Mouse (Mus musculus): ENCODE measurements around the gene Lat2.
A peak's percentile ranks its signal among the peaks of the same experiment; 100 is the strongest.

Lat2 gene

DNA sequence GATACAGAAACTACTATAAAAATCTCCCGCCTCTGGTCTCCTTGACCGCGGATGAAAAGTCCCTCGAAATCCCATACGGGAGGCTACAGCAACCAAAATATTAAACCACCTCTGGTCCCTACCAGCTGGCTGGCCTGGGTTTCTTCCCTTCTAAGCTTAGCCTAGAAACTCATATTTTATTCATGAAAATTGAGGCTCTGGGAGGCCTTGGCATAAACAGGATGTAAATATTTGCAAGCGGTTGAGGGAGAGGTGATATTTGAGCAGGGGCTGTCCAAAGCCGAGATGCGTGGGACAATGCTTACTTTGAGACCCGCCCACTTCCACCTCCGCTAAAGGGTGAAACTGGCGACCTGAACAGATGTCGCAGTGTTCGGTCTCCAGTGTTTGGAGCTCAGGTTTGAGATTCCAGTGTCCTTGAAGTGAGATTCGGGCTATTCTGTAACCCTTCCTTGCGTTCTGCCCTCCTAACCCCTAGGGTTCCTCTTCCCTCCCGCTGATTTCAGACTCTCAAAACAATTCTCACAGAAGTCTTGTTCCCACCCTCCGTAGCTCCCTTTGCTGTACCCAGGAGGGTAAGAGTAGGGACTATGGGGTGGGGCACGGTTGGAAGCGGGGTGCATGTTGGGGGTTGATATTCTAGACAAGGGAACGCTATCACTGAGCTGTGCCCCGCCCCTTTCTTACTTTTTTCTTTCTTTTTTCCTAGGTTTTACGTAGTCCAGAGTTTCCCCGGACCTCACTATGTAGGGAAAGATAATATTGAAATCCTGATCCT, 42.9 kb downstream of the Lat2 start:
- DNase-seq (ENCODE audit: low spot score in 2 of 2) = peak in 1 of 2 experiments; percentile 32

DNA sequence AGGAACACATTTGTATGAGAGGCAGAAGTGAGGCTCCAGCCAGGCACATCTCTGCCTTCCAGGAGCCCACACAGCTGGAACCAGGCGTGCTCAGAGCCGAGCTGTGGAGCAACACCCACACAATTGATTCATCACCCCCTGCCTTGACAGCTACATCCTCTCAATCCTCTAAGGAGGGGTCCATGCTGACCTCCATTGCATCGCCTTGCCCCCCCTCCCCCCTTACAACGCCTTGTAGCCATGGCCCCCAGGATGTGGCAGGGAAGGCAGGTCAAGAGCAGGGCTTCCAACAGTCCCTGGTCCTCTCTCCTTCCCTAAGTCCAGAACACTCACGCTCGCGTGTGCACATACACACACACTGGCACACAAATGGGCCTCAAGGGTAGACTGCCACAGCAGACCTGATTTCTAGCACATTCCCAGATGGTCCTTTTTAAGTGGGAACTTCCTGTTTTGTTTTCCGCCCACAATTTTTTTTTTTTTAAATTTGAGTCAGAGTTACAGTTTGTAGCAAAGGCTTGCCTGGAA, 45.8 kb downstream of the Lat2 start:
- no peak for DNase-seq (ENCODE audit: low spot score in 2 of 2)

- no peak for DNase-seq (ENCODE audit: low spot score in 2 of 2)
These were observed 46.8 kb downstream of the Lat2 start for GRCm38 (mm10) chr5:134568030-134568429.

- DNase-seq (ENCODE audit: low spot score in 2 of 2) = no peak
These were observed 47.4 kb downstream of the Lat2 start for GRCm38 (mm10) chr5:134567445-134567844.

GRCm38 (mm10) chr5:134565696-134566095, 49.1 kb downstream of the Lat2 start:
- DNase-seq (ENCODE audit: low spot score in 2 of 2) = no peak

DNA sequence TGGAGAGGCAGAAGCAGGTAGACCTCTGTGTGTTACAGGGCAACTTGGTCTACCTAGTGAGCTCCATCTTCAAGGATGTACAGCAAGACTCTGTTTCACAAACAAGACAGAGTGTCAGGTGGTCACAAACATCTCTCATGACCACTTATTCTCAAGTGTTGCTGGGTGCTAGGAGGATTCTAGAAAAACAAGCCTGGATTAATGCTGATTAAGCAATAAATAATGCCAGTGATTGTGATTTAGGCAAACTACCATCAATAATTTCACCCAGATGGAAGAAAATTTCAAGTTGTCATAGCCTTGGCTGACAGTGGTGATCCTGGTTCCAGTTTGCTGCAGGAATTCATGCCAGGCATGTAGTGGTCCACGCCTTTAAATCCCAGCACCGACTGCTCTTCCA, 50.6 kb downstream of the Lat2 start:
- DNase-seq (ENCODE audit: low spot score in 2 of 2) = no peak

- DNase-seq (ENCODE audit: low spot score in 2 of 2) = no peak
These were observed 54.2 kb downstream of the Lat2 start for GRCm38 (mm10) chr5:134560450-134561171.

GRCm38 (mm10) chr5:134560071-134560449, 54.8 kb downstream of the Lat2 start, which contains the start of gene Syna:
Syna (minus strand) TSS chr5:134560171.
- no peak for DNase-seq (ENCODE audit: low spot score in 2 of 2)

- DNase-seq (ENCODE audit: low spot score in 2 of 2) = peak in 1 of 2 experiments; percentile 66
These were observed 59.2 kb downstream of the Lat2 start for GRCm38 (mm10) chr5:134555463-134556164.

DNA sequence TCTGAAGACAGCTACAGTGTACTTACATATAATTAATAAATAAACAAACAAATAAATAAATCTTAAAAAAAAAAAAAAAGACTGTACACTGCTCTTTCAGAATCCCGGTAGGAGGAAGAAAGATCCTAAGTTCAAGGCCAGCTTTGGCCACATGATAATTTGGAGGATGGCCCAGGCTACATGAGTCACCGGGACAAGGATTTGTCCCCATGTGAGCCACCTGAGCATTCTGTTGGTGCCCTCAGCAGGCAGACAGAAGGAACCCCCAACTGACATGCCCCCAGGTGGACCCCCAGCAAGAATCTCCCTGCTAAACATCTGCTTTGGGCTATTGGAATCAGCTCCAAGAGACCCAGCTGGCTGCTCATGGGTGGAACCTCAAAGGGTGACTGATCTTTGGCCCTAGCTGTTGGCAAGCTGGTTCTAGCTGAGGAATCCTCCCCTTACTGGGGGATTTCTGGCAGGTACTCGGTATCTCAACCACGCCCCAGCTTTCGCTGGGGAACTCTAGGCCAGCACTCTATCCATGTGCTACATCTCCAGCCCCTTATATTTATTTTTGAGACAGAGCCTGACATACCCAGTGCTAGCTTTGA, 60.8 kb downstream of the Lat2 start:
- no peak for DNase-seq (ENCODE audit: low spot score in 2 of 2)

DNA sequence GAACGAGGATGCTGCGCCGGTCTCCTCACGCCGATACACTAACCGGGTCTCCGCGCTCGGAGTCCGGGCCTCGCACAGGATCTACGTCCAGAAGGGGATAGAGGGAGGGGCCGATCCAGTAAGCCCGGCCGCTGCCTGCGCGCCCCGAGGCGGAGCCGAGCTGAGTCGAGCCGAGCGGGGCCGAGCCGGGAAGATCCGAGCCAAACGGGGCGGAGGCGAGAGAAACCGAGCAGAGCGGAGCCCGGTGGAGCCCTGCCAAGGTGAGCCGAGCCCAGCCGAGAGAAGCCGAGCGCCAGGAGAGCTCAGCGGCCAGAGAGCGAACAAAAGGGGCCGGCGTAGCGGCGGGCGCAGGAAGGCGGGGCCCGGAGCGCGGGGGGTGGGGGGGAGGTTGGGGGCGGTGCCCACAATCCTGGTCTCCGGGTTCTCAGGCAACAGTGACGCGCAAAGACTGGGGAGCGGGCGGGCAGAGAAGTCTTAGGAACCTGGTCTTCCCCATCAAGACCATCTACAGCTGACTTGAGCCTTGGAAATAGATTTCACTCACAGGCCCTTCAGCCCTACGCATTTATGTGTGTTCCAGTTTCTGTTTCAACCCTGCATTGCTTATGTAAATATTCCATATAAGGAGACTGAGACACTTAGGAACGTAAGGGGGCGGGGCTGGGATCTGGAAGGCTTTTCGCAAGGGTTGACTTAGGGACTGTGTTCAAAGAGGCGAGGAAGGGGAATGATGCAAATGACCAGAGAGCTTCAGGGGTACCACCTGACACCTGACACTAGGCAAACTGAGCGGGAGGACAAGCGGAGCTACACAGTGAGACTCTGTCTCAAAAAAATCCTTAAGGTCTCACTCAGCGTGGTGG, 62.5 kb downstream of the Lat2 start, which contains the start of gene Clip2:
Gene Clip2 (minus strand): TSS at position 325 of the 863 bp plus-strand sequence.
- peak; percentile 98 to 99 for DNase-seq (ENCODE audit: low spot score in 2 of 2)

- no peak for DNase-seq (ENCODE audit: low spot score in 2 of 2)
These were observed 63.4 kb downstream of the Lat2 start for GRCm38 (mm10) chr5:134551233-134552109.

DNA sequence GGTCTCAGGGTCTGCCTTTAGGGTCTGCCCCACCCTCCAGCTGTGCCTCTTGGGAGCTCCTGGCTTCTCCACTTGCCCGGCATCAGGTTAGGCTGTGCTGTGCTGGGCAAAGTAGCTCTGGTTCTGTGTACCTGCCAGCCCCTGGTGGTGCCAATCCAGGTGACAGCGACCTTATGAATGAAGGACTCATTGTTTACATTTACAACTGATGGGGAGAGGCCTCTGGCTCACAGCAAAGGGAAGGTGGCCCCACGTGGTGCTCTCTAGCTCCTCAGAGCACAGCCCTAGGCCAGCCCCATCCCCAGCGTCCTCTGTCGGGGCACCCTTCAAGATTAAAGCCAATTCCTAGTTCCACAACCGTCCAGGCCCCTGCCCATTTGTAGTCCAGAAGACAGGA, 64.0 kb downstream of the Lat2 start:
- no peak for DNase-seq (ENCODE audit: low spot score in 2 of 2)
